Mouse (Mus musculus) stomach, embryonic 16.5 days (tissue): ENCODE results near the gene Mrps5. TPM values are rescaled to one million over a fixed set of nuclear protein-coding genes. Genes with fewer than 3 reads are reported as not detected.
A peak's percentile ranks its signal among the peaks of the same experiment; 100 is the strongest.

Experiments used
- ATAC-seq: fragments of 200-750 bp; cut with Nextera tagmentation; 2 replicates; pipeline ENCODE4 v1.8.0; 2017; ENCODE audit warnings: moderate number of reproducible peaks, moderate TSS enrichment; ENCODE audit not compliant: insufficient read depth, low FRiP score
- H3K27ac ChIP-seq: fragments of 300-500 bp; sonication (generic); 2 replicates; pipeline ENCODE4 v1.5.1; 2014; ENCODE audit warnings: low read length
- H3K27me3 ChIP-seq: fragments of 300-500 bp; sonication (generic); 2 replicates; pipeline ENCODE4 v1.6.1; 2014; ENCODE audit warnings: low read length, control low read depth, mixed read lengths; ENCODE audit not compliant: control insufficient read depth, insufficient read depth
- H3K36me3 ChIP-seq: fragments of 300-500 bp; sonication (generic); 2 replicates; pipeline ENCODE4 v1.6.1; 2014; ENCODE audit warnings: low read length; ENCODE audit not compliant: control insufficient read depth, insufficient read depth
- H3K4me1 ChIP-seq: fragments of 300-500 bp; sonication (generic); 2 replicates; pipeline ENCODE4 v1.6.1; 2014; ENCODE audit warnings: low read length, control low read depth, mixed read lengths; ENCODE audit not compliant: control insufficient read depth, insufficient read depth
- H3K4me2 ChIP-seq: fragments of 300-500 bp; sonication (generic); 2 replicates; pipeline ENCODE4 v1.6.1; 2014; ENCODE audit warnings: low read depth, low read length, mixed read lengths
- H3K4me3 ChIP-seq: fragments of 300-500 bp; sonication (generic); replicated peaks from 2 replicates; pipeline ENCODE4 v1.5.1; 2014; ENCODE audit warnings: mild to moderate bottlenecking, low read length
- H3K9ac ChIP-seq: fragments of 300-500 bp; sonication (generic); 2 replicates; pipeline ENCODE4 v1.6.1; 2014; ENCODE audit warnings: low read length
- H3K9me3 ChIP-seq: fragments of 300-500 bp; sonication (generic); replicated peaks from 2 replicates; pipeline ENCODE4 v1.6.1; 2016; ENCODE audit warnings: low read length, control low read depth; ENCODE audit not compliant: control insufficient read depth
- WGBS: fragments of 180-500 bp; shearing (Covaris S2); extraction: QIAGEN DNeasy Blood & Tissue Kit; methylation state at CpG from one replicate; pipeline ENCODE4 v1.1.7; 2014; 5-methylcytosine and 5-hydroxymethylcytosine counted together
- polyA plus RNA-seq: library from polyadenylated mRNA; unstranded; fragments of >200 nt; fragmentation: Nextera tagmentation; extraction: Ambion mirVana; gene quantifications from 2 replicates; pipeline ENCODE4 v1.2.1, GENCODE M21; 2015

Mrps5 gene
- polyA plus RNA-seq, 1 experiment from 2014 or later: 128 TPM

GRCm38 (mm10) chr2:127627990-127628570, 41.1 kb downstream of the Mrps5 start:
- no peak for ATAC-seq
- no peaks in the 10 kb centered on the region for H3K4me1 ChIP-seq
- WGBS: 72% methylated on average over 6 of the region's 6 CpGs

DNA sequence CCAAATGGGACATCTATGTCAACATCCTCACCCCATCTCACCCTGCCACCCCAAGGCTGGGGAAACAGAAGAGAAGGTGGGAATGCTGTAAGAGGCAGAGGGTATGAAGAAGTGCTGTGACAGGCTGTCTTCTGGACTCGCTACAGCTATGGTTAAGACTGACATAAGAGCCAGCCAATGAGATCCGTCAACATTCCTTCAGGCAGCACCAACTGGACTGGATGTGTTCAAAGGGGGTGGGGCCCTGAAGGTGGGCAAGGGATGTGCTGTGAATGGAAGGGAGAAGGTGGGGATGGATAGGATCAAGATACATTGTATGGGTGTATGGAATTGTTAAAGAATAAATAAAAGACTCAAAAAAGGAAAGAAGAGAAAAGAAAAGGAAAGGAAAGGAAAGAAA, 45.6 kb downstream of the Mrps5 start:
- Histone ChIP-seq H3K4me3 (no peak overlapping the region), H3K27me3 (no peaks in the 10 kb centered on the region), H3K9me3 (no peaks in the 10 kb centered on the region), H3K9ac (no peak overlapping the region), H3K27ac (no peak overlapping the region), H3K4me1 (no peaks in the 10 kb centered on the region), H3K4me2 (no peak overlapping the region), H3K36me3 (no peaks in the 10 kb centered on the region)
- 63% methylated on average over 2 of the region's 2 CpGs for WGBS
- ATAC-seq: no peak

More at GRCm38 (mm10) chr2:127627990-127628570, 41.1 kb downstream of the Mrps5 start:
- H3K27ac ChIP-seq: no peak overlapping the region
- no peaks in the 10 kb centered on the region for H3K9me3 ChIP-seq
- H3K36me3 ChIP-seq: no peaks in the 10 kb centered on the region
- H3K4me3 ChIP-seq: no peak overlapping the region
- no peak overlapping the region for H3K9ac ChIP-seq
- no peak overlapping the region for H3K4me2 ChIP-seq
- H3K27me3 ChIP-seq: no peaks in the 10 kb centered on the region

DNA sequence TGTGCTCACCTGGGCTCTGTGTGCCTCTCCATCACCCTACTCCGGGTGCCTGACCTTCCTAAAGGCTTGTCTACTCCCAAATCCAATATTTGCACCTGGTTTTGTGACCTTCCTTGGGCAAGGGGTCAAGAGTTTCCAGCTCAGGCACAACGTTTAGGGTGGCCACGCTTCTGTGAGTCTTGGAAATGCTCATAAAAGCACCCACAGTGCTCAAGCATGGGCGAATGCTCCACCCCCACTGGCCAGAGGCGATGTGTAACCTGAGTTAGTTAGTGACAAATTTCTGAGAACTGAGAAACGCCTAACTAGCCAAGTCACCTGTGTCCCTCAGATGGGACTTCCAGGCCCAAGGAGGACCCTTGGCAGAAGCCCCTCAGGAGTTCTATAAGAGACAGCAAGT, 48.6 kb downstream of the Mrps5 start:
- H3K4me1 ChIP-seq: 0 out of 2 replicates have a peak, but pooled peaks cover 4% of the 10 kb centered on the region
- no peaks in the 10 kb centered on the region for H3K36me3 ChIP-seq
- H3K27me3 ChIP-seq: no peaks in the 10 kb centered on the region
- ATAC-seq: no peak
- H3K9ac ChIP-seq: no peak overlapping the region
- H3K9me3 ChIP-seq: no peaks in the 10 kb centered on the region
- WGBS: 64% methylated on average over 6 of the region's 6 CpGs
- H3K27ac ChIP-seq: no peak overlapping the region
- H3K4me2 ChIP-seq: no peak overlapping the region
- H3K4me3 ChIP-seq: no peak overlapping the region

DNA sequence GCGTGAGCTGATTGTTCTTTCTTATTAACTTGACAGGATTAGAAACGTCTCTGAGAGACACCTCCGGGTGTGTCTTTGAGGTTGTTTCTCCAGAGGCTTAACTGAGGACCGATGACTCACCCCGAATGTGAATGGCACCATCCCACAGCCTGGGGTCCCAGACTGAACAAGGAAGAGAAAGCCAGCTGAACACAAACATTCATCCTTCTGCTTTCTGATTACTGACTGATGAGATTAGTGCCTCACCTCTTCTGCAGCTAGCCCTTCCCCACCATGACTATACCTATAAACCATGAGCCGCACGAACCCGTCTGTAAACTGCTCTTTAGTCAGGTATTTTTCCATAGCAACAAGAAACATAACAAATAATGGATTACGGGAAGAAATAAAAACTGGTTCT, 52.0 kb downstream of the Mrps5 start:
- peak overlapping the region; percentile 33; the same call in 1 of the 2 replicates for H3K27ac ChIP-seq
- 58% methylated on average over 9 of the region's 9 CpGs for WGBS
- peaks cover 10% of the 10 kb centered on the region for H3K4me1 ChIP-seq
- H3K4me2 ChIP-seq: no peak overlapping the region
- H3K9me3 ChIP-seq: no peaks in the 10 kb centered on the region
- H3K27me3 ChIP-seq: no peaks in the 10 kb centered on the region
- ATAC-seq: peak; percentile 58; the same call in 1 of the 2 replicates
- no peak overlapping the region for H3K4me3 ChIP-seq
- no peaks in the 10 kb centered on the region for H3K36me3 ChIP-seq
- no peak overlapping the region for H3K9ac ChIP-seq

DNA sequence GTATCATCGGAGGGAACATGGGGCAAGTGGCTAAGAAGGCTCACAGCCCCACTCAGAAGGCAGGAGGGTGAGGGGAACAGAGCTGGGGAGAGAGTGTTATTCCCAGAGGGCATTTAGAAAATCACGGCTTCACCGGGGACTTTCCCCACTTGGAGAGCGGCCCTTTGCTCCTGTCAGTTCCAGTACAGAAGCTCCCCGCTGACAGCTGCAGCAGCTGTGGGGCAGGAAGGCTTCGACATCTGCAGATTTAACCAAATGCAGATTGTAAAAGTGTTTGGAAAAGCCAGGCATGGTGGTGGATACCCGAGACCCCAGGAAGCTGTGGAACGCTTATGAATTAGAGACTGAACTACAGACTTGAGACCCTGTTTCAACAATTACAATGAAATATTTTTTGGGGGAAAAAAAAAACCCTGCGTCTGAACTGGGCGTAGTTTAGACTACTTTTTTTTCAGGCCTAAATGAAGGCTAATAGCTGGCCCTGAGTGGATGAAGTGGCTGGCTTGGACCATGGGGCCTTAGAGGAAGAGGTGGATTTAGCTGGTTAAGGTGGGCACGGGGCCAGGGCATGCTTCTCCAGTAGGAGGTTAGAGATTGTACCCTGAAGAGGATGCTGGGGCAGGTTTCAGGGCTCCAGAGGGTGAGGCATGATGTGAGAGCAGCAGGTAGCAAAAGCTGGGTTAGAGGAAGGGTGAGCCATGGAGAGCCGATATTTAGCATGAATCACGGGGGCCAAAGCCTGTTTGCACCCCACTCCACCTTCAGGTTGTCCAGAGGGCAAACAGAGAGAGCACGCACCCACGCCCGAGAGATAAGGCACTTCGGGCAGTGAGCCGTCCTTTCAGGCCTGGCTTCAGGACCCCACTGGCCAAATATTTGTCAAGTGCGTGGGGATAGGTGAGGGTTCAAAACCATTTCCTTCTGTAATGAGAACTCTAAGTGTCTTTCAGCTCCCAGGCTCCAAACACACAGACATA, 57.0 kb downstream of the Mrps5 start:
- peak; percentile 81; the same call in 1 of the 2 replicates for ATAC-seq

GRCm38 (mm10) chr2:127646875-127647274, 59.9 kb downstream of the Mrps5 start:
- ATAC-seq: no peak
- Histone ChIP-seq H3K9ac (no peak overlapping the region), H3K27ac (peak overlapping the region; percentile 5; the same call in 1 of the 2 replicates), H3K4me3 (no peak overlapping the region), H3K4me1 (peaks cover 11% of the 10 kb centered on the region), H3K36me3 (no peaks in the 10 kb centered on the region), H3K4me2 (no peak overlapping the region), H3K9me3 (no peaks in the 10 kb centered on the region), H3K27me3 (no peaks in the 10 kb centered on the region)
- WGBS: 56% methylated on average over 5 of the region's 5 CpGs

More for the DNA sequence above, 57.0 kb downstream of the Mrps5 start:
- Histone ChIP-seq H3K9me3 (no peaks in the 10 kb centered on the region), H3K4me2 (no peak overlapping the region), H3K4me3 (no peak overlapping the region), H3K27me3 (no peaks in the 10 kb centered on the region), H3K9ac (no peak overlapping the region), H3K4me1 (peaks cover 13% of the 10 kb centered on the region), H3K36me3 (no peaks in the 10 kb centered on the region), H3K27ac (peak overlapping the region; percentile 80)
- 41% methylated on average over 19 of the region's 19 CpGs for WGBS

- Histone ChIP-seq H3K27me3 (no peaks in the 10 kb centered on the region), H3K36me3 (no peaks in the 10 kb centered on the region), H3K4me2 (no peak overlapping the region), H3K9me3 (no peaks in the 10 kb centered on the region), H3K4me1 (peaks cover 11% of the 10 kb centered on the region), H3K27ac (peak overlapping the region; percentile 29; the same call in 1 of the 2 replicates), H3K4me3 (no peak overlapping the region), H3K9ac (no peak overlapping the region)
- 0 out of 2 replicates have a peak, but pooled peaks have one; percentile 49 for ATAC-seq
- WGBS: 87% methylated on average over 6 of the region's 6 CpGs
Observed at GRCm38 (mm10) chr2:127648145-127648544, 61.1 kb downstream of the Mrps5 start.

- no peak overlapping the region for H3K9ac ChIP-seq
- H3K4me2 ChIP-seq: no peak overlapping the region
- H3K4me3 ChIP-seq: no peak overlapping the region
- 0 out of 2 replicates have a peak overlapping the region, but pooled peaks have one; percentile 0 for H3K27ac ChIP-seq
- H3K9me3 ChIP-seq: no peaks in the 10 kb centered on the region
- H3K27me3 ChIP-seq: peaks cover 13% of the 10 kb centered on the region
- WGBS: 52% methylated on average over 5 of the region's 5 CpGs
- H3K4me1 ChIP-seq: 0 out of 2 replicates have a peak, but pooled peaks cover 3% of the 10 kb centered on the region
- H3K36me3 ChIP-seq: no peaks in the 10 kb centered on the region
- no peak for ATAC-seq
Observed at GRCm38 (mm10) chr2:127649921-127650320, 62.9 kb downstream of the Mrps5 start.

DNA sequence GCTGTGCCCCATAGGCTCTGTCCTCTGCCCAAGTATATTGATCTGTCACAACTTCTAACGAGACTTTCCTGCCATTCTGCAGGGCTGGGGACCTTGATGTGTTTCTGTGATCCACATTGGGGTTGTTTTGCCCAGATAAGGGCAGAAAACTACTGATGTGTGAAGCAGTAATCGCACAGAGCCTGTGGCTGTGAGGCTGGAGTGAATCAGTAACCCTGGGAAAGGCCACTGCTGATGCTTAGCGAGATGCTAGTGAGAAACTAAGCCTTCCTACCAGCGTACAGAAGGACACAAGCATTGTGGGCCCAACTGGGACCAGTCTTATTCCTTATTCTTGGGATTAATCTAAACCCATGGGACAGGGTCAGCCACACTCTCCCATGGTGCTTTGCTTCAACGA, 64.6 kb downstream of the Mrps5 start:
- Histone ChIP-seq H3K27ac (no peak overlapping the region), H3K4me1 (0 out of 2 replicates have a peak, but pooled peaks cover 2% of the 10 kb centered on the region), H3K4me2 (no peak overlapping the region), H3K36me3 (no peaks in the 10 kb centered on the region), H3K9me3 (no peaks in the 10 kb centered on the region), H3K9ac (no peak overlapping the region), H3K4me3 (no peak overlapping the region), H3K27me3 (peaks cover 27% of the 10 kb centered on the region)
- WGBS: 68% methylated on average over 5 of the region's 5 CpGs
- ATAC-seq: no peak
